Mouse (Mus musculus): ENCODE data around the gene Fermt1. TPM values are rescaled to one million over a fixed set of nuclear protein-coding genes. Genes with fewer than 3 reads are reported as not detected.

The Fermt1 gene
- polyA plus RNA-seq, 1 experiment from 2014 or later = 45.0 TPM

DNA sequence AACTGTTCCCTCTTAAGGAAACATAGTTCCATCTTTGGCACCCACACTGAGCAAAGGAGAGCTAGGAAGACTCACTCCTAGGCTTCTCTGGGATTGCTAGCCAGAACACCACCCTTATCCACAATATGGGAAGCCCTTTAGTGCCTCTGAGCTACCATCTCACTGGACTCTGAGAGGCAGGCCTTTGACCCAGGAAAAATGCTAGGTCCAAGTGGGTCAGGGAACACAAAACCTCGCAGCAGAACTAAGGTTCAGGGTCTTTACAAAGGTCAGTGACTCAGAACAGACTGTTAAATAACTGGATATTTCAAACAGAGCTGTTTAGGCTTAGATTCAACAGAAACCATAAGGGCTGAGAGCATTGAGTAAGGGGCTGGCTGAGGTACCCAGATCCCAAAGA is 68.7 kb downstream of the Fermt1 start:
- Histone ChIP-seq H3K27ac (ENCODE audit: low read length) (no peak overlapping the region), H3K4me1 (ENCODE audit: control insufficient read depth, insufficient read depth, low read length) (peaks cover 12% of the 10 kb centered on the region; the same call in 1 of the 2 replicates), H3K9me3 (replicated peaks; ENCODE audit: control insufficient read depth, low read length) (no peaks in the 10 kb centered on the region), H3K4me2 (ENCODE audit: low read depth, low read length) (no peak overlapping the region), H3K27me3 (ENCODE audit: control insufficient read depth, insufficient read depth, low read length) (peaks cover 29% of the 10 kb centered on the region), H3K9ac (ENCODE audit: low read length) (no peak overlapping the region), H3K4me3 (replicated peaks; ENCODE audit: low read length) (no peak overlapping the region), H3K36me3 (ENCODE audit: control insufficient read depth, insufficient read depth, low read length) (no peaks in the 10 kb centered on the region)
- ATAC-seq (ENCODE audit: insufficient read depth, low FRiP score) = no peak
- 44% methylated on average over 1 of the region's 1 CpGs for WGBS

DNA sequence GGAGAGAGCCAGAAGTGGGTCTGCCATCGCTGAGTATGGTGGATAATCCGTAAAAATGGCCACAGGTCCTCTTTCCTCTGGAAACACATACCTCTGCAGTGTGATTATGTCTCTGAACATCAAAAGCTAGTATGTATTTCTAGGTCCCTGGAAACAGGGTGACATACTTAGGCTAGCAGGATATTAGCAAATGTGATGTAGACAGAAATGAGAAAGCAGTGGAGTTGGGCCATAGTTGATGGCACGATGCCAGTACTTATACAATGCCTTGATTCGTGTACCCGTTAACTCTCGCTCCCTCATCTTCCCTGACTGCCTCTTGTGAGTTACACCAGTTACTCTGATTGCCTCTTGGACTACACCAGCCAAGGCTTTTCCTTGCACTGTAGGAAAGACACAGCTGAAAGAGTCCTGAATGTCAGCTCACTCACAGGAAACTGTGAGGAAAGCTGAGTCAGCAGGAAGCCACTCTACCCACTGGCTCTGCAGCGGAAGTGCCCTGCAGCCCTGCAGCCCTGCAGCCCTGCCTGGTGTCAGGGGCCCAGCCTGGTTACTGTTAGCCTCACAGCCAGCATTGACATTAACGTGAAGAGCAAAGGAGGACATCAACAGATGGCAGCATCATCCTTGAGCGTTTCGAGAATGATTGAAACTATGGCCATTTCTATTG is 71.9 kb downstream of the Fermt1 start:
- H3K4me3 ChIP-seq (replicated peaks; ENCODE audit: low read length) = no peak overlapping the region
- peaks cover 15% of the 10 kb centered on the region for H3K27me3 ChIP-seq (ENCODE audit: control insufficient read depth, insufficient read depth, low read length)
- no peak overlapping the region for H3K27ac ChIP-seq (ENCODE audit: low read length)
- no peak overlapping the region for H3K4me2 ChIP-seq (ENCODE audit: low read depth, low read length)
- H3K36me3 ChIP-seq (ENCODE audit: control insufficient read depth, insufficient read depth, low read length) = no peaks in the 10 kb centered on the region
- peaks cover 2% of the 10 kb centered on the region; the same call in 1 of the 2 replicates for H3K4me1 ChIP-seq (ENCODE audit: control insufficient read depth, insufficient read depth, low read length)
- H3K9me3 ChIP-seq (replicated peaks; ENCODE audit: control insufficient read depth, low read length) = no peaks in the 10 kb centered on the region
- ATAC-seq (ENCODE audit: insufficient read depth, low FRiP score) = no peak
- no peak overlapping the region for H3K9ac ChIP-seq (ENCODE audit: low read length)
- 72% methylated on average over 10 of the region's 10 CpGs for WGBS

DNA sequence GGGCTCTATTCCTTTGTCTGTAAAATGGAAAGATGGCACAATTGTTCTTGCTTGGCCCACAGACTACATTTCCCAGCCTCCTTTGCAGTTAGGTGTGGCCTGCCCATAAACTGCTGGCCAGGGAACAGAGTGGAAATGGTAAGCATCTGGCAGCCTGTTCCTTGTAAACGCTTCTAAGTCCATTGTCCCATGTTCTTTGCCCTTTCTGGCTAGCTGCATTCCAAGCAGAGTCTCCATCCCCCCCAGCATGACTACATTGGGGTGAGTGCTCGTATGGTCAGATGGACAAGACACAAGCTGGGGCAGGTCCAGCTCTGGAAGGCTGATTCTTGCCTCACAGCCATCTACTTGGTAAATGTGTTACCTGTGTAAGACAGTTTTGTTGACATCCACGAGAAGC is 74.0 kb downstream of the Fermt1 start:
- no peak overlapping the region for H3K4me3 ChIP-seq (replicated peaks; ENCODE audit: low read length)
- 66% methylated on average over 3 of the region's 3 CpGs for WGBS
- H3K4me2 ChIP-seq (ENCODE audit: low read depth, low read length) = no peak overlapping the region
- H3K27ac ChIP-seq (ENCODE audit: low read length) = no peak overlapping the region
- H3K4me1 ChIP-seq (ENCODE audit: control insufficient read depth, insufficient read depth, low read length) = no peaks in the 10 kb centered on the region
- no peak for ATAC-seq (ENCODE audit: insufficient read depth, low FRiP score)
- H3K27me3 ChIP-seq (ENCODE audit: control insufficient read depth, insufficient read depth, low read length) = no peaks in the 10 kb centered on the region
- H3K9me3 ChIP-seq (replicated peaks; ENCODE audit: control insufficient read depth, low read length) = no peaks in the 10 kb centered on the region
- H3K9ac ChIP-seq (ENCODE audit: low read length) = no peak overlapping the region
- H3K36me3 ChIP-seq (ENCODE audit: control insufficient read depth, insufficient read depth, low read length) = no peaks in the 10 kb centered on the region

DNA sequence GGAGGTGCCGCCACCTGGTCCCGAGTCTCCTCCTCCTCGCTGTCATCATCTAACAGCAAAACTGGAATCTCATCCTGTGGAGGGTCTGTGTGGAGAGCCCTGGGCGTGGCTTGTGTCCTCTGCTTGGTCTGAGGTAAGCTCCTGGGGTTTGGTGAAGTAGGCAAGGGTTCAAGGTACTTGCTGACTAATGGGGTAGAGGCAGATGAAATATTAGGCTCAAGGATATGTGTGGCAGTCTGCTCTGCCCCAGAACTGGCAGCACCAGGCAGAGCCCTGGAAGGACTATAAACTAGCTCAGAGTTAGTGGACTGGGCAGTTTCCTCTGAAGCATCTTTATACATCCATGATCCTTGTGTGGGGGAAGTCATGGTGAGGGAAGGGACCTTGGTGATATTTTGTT is 75.4 kb downstream of the Fermt1 start:
- no peaks in the 10 kb centered on the region for H3K27me3 ChIP-seq (ENCODE audit: control insufficient read depth, insufficient read depth, low read length)
- peaks cover 3% of the 10 kb centered on the region; the same call in 1 of the 2 replicates for H3K36me3 ChIP-seq (ENCODE audit: control insufficient read depth, insufficient read depth, low read length)
- H3K27ac ChIP-seq (ENCODE audit: low read length) = no peak overlapping the region
- H3K4me3 ChIP-seq (replicated peaks; ENCODE audit: low read length) = no peak overlapping the region
- 69% methylated on average over 4 of the region's 4 CpGs for WGBS
- ATAC-seq (ENCODE audit: insufficient read depth, low FRiP score) = no peak
- H3K4me1 ChIP-seq (ENCODE audit: control insufficient read depth, insufficient read depth, low read length) = no peaks in the 10 kb centered on the region
- H3K9me3 ChIP-seq (replicated peaks; ENCODE audit: control insufficient read depth, low read length) = no peaks in the 10 kb centered on the region
- no peak overlapping the region for H3K4me2 ChIP-seq (ENCODE audit: low read depth, low read length)
- no peak overlapping the region for H3K9ac ChIP-seq (ENCODE audit: low read length)

DNA sequence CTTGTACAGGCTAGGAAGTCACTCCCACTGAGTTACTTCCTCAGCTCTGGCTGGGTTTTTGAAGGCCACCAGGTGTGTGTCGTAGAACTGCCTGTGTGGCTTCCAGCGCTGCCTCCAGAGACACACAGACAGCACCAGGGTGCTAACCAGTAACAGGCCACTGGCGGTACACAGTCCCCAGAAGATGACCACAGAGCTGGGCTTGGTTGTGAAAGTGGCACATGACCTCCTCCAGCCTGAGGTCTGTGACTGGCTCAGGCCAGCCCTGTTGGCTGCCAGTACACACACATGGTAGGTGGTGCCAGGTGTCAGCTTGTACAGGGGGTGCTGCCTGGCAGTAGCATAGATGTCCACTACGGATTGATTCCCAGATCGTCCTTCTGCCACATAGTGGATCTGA is 76.0 kb downstream of the Fermt1 start:
- no peak for ATAC-seq (ENCODE audit: insufficient read depth, low FRiP score)
- Histone ChIP-seq H3K36me3 (ENCODE audit: control insufficient read depth, insufficient read depth, low read length) (peaks cover 3% of the 10 kb centered on the region; the same call in 1 of the 2 replicates), H3K4me1 (ENCODE audit: control insufficient read depth, insufficient read depth, low read length) (no peaks in the 10 kb centered on the region), H3K4me2 (ENCODE audit: low read depth, low read length) (no peak overlapping the region), H3K4me3 (replicated peaks; ENCODE audit: low read length) (no peak overlapping the region), H3K9me3 (replicated peaks; ENCODE audit: control insufficient read depth, low read length) (no peaks in the 10 kb centered on the region), H3K27me3 (ENCODE audit: control insufficient read depth, insufficient read depth, low read length) (no peaks in the 10 kb centered on the region), H3K9ac (ENCODE audit: low read length) (no peak overlapping the region), H3K27ac (ENCODE audit: low read length) (no peak overlapping the region)
- WGBS = 85% methylated on average over 5 of the region's 5 CpGs

DNA sequence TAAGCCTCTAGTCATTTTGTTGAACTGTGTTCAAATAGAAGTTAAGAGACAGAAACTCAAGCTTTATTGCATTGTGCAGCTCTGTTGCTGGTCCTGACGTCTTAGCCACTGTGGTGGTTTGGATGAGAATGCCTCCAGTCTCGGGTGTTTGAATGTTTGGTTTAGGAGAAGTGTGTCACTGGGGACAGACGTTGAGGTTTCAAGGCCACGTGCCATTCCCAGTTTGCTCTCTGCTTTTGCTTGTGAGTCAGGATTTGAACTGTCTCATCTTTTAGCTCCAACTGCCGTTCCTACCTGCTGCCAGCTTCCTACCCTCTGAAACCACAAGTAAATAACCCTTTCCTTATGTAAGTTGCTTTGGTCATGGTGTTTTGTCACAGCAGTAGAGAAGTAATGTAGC is 78.2 kb downstream of the Fermt1 start:
- Histone ChIP-seq H3K27me3 (ENCODE audit: control insufficient read depth, insufficient read depth, low read length) (no peaks in the 10 kb centered on the region), H3K36me3 (ENCODE audit: control insufficient read depth, insufficient read depth, low read length) (peaks cover 8% of the 10 kb centered on the region; the same call in 1 of the 2 replicates), H3K27ac (ENCODE audit: low read length) (no peak overlapping the region), H3K4me3 (replicated peaks; ENCODE audit: low read length) (no peak overlapping the region), H3K4me2 (ENCODE audit: low read depth, low read length) (no peak overlapping the region), H3K9me3 (replicated peaks; ENCODE audit: control insufficient read depth, low read length) (no peaks in the 10 kb centered on the region), H3K4me1 (ENCODE audit: control insufficient read depth, insufficient read depth, low read length) (no peaks in the 10 kb centered on the region), H3K9ac (ENCODE audit: low read length) (no peak overlapping the region)
- ATAC-seq (ENCODE audit: insufficient read depth, low FRiP score) = no peak
- WGBS = 66% methylated on average over 5 of the region's 5 CpGs

DNA sequence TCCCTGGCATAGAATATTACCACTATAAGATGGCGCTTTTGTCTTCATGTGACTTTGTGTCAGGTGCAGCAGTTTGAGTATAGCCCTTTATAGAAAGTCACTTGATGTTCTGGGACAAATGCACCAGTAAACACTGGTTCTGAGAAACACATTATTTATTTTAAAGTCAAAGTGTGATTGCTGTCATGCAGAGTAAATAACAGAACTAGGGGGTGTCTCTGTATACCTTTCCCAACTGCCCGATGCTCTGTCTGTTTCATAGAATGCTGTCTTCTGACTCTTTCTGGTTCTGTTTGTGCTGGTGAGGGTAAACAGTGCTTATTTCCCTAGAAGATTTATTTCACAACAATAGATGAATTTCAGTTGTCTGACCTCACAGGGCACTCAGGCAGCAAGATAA is 82.4 kb downstream of the Fermt1 start:
- H3K27ac ChIP-seq (ENCODE audit: low read length) = no peak overlapping the region
- peaks cover 8% of the 10 kb centered on the region; the same call in 1 of the 2 replicates for H3K36me3 ChIP-seq (ENCODE audit: control insufficient read depth, insufficient read depth, low read length)
- H3K4me1 ChIP-seq (ENCODE audit: control insufficient read depth, insufficient read depth, low read length) = no peaks in the 10 kb centered on the region
- H3K4me2 ChIP-seq (ENCODE audit: low read depth, low read length) = no peak overlapping the region
- no peak overlapping the region for H3K9ac ChIP-seq (ENCODE audit: low read length)
- H3K9me3 ChIP-seq (replicated peaks; ENCODE audit: control insufficient read depth, low read length) = no peaks in the 10 kb centered on the region
- WGBS = 94% methylated on average over 2 of the region's 2 CpGs
- no peak overlapping the region for H3K4me3 ChIP-seq (replicated peaks; ENCODE audit: low read length)
- ATAC-seq (ENCODE audit: insufficient read depth, low FRiP score) = no peak
- H3K27me3 ChIP-seq (ENCODE audit: control insufficient read depth, insufficient read depth, low read length) = no peaks in the 10 kb centered on the region

DNA sequence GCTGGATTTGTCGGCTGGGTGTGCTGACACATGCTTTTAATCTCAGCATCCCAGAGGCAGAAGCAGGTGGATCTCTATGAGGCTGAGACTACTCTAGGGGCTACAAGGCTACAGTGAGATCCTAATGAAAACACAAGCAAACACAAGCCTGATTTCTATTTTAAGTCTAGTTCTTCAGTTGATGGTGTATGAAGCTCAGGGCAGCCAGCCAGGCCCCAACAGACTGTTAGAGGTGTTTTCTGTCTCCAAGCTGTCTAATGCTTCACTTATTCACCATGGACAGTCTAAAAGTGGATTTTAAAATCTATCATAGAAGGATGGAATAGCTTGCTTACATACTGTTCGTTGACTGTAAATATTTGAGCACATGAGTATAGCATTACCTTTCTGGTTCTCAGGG is 84.2 kb downstream of the Fermt1 start:
- H3K9ac ChIP-seq (ENCODE audit: low read length) = no peak overlapping the region
- H3K4me1 ChIP-seq (ENCODE audit: control insufficient read depth, insufficient read depth, low read length) = no peaks in the 10 kb centered on the region
- no peaks in the 10 kb centered on the region for H3K9me3 ChIP-seq (replicated peaks; ENCODE audit: control insufficient read depth, low read length)
- 91% methylated on average over 2 of the region's 2 CpGs for WGBS
- no peaks in the 10 kb centered on the region for H3K27me3 ChIP-seq (ENCODE audit: control insufficient read depth, insufficient read depth, low read length)
- H3K27ac ChIP-seq (ENCODE audit: low read length) = no peak overlapping the region
- H3K4me3 ChIP-seq (replicated peaks; ENCODE audit: low read length) = no peak overlapping the region
- H3K36me3 ChIP-seq (ENCODE audit: control insufficient read depth, insufficient read depth, low read length) = peaks cover 7% of the 10 kb centered on the region; the same call in 1 of the 2 replicates
- no peak for ATAC-seq (ENCODE audit: insufficient read depth, low FRiP score)
- H3K4me2 ChIP-seq (ENCODE audit: low read depth, low read length) = no peak overlapping the region

DNA sequence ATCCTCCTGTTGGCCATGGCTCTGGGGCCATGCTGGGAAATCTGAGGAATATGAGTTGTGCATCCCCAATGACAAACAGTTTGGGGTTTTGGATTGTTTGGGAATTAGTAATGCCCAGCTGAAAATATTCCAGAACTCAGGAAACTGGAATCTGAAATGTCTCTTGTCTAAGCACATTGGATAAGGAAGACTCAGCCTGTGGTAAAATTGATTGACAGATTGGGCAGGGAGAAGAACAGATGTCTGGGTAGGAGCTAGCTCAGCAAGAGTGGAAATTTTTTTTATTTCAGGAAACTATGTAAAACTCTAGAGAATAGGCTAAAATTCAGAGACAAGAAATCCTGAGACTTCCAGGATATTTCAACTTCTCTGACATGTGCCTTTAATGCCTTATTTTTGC is 85.3 kb downstream of the Fermt1 start:
- no peaks in the 10 kb centered on the region for H3K27me3 ChIP-seq (ENCODE audit: control insufficient read depth, insufficient read depth, low read length)
- H3K4me2 ChIP-seq (ENCODE audit: low read depth, low read length) = no peak overlapping the region
- no peak for ATAC-seq (ENCODE audit: insufficient read depth, low FRiP score)
- no peaks in the 10 kb centered on the region for H3K9me3 ChIP-seq (replicated peaks; ENCODE audit: control insufficient read depth, low read length)
- no peak overlapping the region for H3K27ac ChIP-seq (ENCODE audit: low read length)
- H3K4me1 ChIP-seq (ENCODE audit: control insufficient read depth, insufficient read depth, low read length) = no peaks in the 10 kb centered on the region
- H3K4me3 ChIP-seq (replicated peaks; ENCODE audit: low read length) = no peak overlapping the region
- 0 out of 2 replicates have a peak, but pooled peaks cover 5% of the 10 kb centered on the region for H3K36me3 ChIP-seq (ENCODE audit: control insufficient read depth, insufficient read depth, low read length)
- H3K9ac ChIP-seq (ENCODE audit: low read length) = no peak overlapping the region
